Mouse (Mus musculus): ENCODE measurements around the gene 1700020L24Rik. TPM values are rescaled to one million over a fixed set of nuclear protein-coding genes. Genes with fewer than 3 reads are reported as not detected.

1700020L24Rik gene
- polyA plus RNA-seq, 2 experiments: 0.33 to 0.57 TPM

DNA sequence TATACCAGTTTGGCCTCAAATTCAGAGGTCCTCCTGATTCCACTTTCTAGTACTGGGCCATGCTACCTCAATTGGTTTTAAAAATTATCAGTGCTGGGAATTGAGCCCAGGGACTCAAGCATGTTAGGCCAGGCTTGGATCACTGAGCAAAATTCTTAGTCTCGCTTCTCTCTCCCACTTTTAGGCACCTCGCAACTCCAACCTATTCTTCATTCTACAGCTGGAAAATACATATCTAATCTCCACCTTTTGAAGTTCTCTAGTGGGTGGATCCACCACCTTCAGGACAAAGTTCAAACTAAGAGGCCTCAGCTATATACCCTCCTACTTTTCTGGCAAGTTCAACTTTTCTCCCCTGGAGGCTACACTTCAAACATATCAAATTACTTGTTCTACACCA lies 34.3 kb downstream of the 1700020L24Rik start:
- Histone ChIP-seq H3K4me1 (ENCODE audit: control insufficient read depth, insufficient read depth, low read length) (peaks cover 21% of the 10 kb centered on the region), H3K9ac (ENCODE audit: low read depth, low read length, severe bottlenecking) (no peak overlapping the region), H3K27ac (replicated peaks; ENCODE audit: low read depth, low read length) (no peak overlapping the region)

DNA sequence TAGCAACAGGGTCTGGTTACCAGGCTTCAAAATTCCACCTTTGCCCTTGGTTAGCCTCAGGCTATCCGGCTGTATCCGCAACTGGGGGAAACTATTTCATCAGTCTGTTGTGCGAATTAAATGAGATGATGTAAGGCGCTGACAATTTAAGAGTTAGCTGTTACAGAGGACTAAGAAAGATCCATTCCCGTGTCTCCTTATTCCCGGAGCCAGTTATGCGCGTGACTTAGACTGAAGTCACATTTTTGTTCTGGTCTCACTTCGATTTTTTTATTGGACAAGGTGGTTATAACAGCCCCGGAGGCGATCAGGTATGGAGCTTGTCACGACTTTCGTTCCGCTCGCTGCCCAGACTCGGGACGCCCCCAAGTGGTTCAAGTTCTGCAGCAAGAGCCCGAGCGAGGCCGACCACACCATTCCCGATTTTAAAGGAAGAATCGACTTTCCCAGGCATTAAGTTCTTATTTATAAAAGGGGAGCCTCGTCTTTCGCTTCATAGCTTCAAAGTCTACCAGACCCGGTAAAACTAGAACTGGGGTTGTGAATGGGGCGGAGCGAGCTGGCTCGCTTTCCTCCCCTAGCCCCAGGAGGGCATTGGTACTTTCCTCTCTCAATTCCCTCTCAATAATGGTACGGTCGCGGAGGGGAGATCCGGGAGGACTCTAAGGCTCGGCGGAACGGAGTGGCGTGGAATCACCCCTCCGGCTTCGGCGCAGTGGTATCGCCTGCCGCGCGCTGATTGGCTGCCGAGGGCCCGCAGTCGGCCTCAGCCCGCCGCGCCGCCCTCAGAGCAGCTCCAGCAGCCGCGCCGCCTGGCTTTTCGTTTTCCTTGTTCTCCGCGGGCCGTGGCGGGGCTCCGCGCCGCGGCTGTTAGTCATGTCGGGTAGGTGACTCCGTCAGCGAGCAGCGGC lies 35.1 kb downstream of the 1700020L24Rik start, which contains the start of gene Taf15:
Taf15 (plus strand) TSS at position 763 of the 911 bp plus-strand sequence.
- peak; percentile 82; the same call in 1 of the 2 replicates for TF ChIP-seq POLR2A (IDR thresholded peaks at IDR 0.05; ENCODE audit: borderline replicate concordance, extremely low read depth, insufficient read depth, insufficient read length)
- peaks cover 13% of the 10 kb centered on the region for H3K4me1 ChIP-seq (ENCODE audit: control insufficient read depth, insufficient read depth, low read length)
- H3K9me3 ChIP-seq (ENCODE audit: control insufficient read depth, low read length): no peaks in the 10 kb centered on the region
- DNase-seq (ENCODE audit: low spot score) (peak; percentile 97), ATAC-seq (ENCODE audit: low FRiP score, low read depth) (peak; percentile 98)
- 1% methylated on average over 58 of the region's 66 CpGs for WGBS
- no peaks in the 10 kb centered on the region for H3K27me3 ChIP-seq (ENCODE audit: control insufficient read depth, insufficient read depth, low read length)
- H3K4me2 ChIP-seq (replicated peaks; ENCODE audit: low read depth, low read length, severe bottlenecking): peak within 1 kb of the TSS; percentile 80
- peaks cover 4% of the 10 kb centered on the region for H3K36me3 ChIP-seq (ENCODE audit: control insufficient read depth, insufficient read depth, low read length)
- H3K4me3 ChIP-seq (replicated peaks; ENCODE audit: low read length): peak within 1 kb of the TSS; percentile 86
- peak within 1 kb of the TSS; percentile 81 for H3K9ac ChIP-seq (ENCODE audit: low read depth, low read length, severe bottlenecking)
- peak within 1 kb of the TSS; percentile 92 for H3K27ac ChIP-seq (replicated peaks; ENCODE audit: low read depth, low read length)

More for the DNA sequence above, 34.3 kb downstream of the 1700020L24Rik start:
- 68% methylated on average over 2 of the region's 2 CpGs for WGBS
- Histone ChIP-seq H3K9me3 (ENCODE audit: control insufficient read depth, low read length) (no peaks in the 10 kb centered on the region), H3K27me3 (ENCODE audit: control insufficient read depth, insufficient read depth, low read length) (no peaks in the 10 kb centered on the region), H3K36me3 (ENCODE audit: control insufficient read depth, insufficient read depth, low read length) (peaks cover 2% of the 10 kb centered on the region), H3K4me2 (replicated peaks; ENCODE audit: low read depth, low read length, severe bottlenecking) (peak overlapping the region; percentile 60), H3K4me3 (replicated peaks; ENCODE audit: low read length) (peak overlapping the region; percentile 86)
- DNase-seq (ENCODE audit: low spot score): no peak
- no peak for TF ChIP-seq POLR2A (IDR thresholded peaks at IDR 0.05; ENCODE audit: borderline replicate concordance, extremely low read depth, insufficient read depth, insufficient read length)
- no peak for ATAC-seq (ENCODE audit: low FRiP score, low read depth)

DNA sequence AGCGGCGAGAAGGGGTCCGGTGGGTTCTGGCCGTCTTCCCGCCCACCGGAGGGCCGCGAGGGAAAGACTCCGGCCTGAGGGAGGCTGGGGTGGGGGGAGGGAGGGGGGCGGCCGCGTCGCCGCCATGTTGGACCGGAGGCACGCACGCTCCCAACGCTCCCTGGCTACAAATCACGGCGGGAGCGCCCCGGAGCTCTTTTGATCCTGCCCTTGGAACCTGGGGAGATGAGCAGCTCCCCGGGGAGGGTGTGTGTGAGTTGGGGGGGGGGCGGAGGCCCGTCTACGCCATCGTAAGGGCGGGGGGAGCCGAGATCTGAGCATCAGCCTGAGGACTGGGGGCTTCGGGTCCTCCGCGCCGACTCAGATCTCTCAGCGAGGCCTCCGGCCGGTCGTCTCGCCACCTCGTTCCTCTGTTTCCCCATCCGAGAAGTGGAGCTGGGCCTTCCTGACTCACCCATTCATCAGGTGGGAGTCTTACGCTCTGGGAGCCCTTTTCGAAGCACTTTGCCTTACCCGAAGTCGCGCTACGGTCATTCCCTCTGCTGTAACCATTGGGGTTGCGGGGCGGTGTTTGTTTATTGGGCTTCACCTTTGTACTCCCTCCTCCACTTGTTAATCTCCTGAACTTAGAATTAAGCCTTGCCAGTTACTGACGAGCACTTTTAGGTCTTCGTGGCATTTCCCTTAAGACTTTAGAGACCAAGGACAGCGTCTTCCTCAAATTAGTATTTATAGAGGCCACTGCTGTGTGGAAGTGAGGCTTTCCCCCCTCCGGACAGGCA lies 35.9 kb downstream of the 1700020L24Rik start:
- Histone ChIP-seq H3K27me3 (ENCODE audit: control insufficient read depth, insufficient read depth, low read length) (no peaks in the 10 kb centered on the region), H3K9me3 (ENCODE audit: control insufficient read depth, low read length) (no peaks in the 10 kb centered on the region), H3K9ac (ENCODE audit: low read depth, low read length, severe bottlenecking) (peak overlapping the region; percentile 81), H3K36me3 (ENCODE audit: control insufficient read depth, insufficient read depth, low read length) (peaks cover 8% of the 10 kb centered on the region), H3K4me2 (replicated peaks; ENCODE audit: low read depth, low read length, severe bottlenecking) (peak overlapping the region; percentile 80), H3K4me3 (replicated peaks; ENCODE audit: low read length) (peak overlapping the region; percentile 86), H3K27ac (replicated peaks; ENCODE audit: low read depth, low read length) (peak overlapping the region; percentile 92), H3K4me1 (ENCODE audit: control insufficient read depth, insufficient read depth, low read length) (peaks cover 13% of the 10 kb centered on the region)
- under 1% methylated on average over 29 of the region's 52 CpGs for WGBS
- no peak for TF ChIP-seq POLR2A (IDR thresholded peaks at IDR 0.05; ENCODE audit: borderline replicate concordance, extremely low read depth, insufficient read depth, insufficient read length)
- DNase-seq (ENCODE audit: low spot score) (peak; percentile 48), ATAC-seq (ENCODE audit: low FRiP score, low read depth) (peak; percentile 84)

Other genes starting within 250 kb of the 1700020L24Rik start
- gene Slfn3, start 246.3 kb upstream of the 1700020L24Rik start, polyA plus RNA-seq (2012; rRNA removed): 0.64 and 0.87 TPM in 2 replicates
- 0.57 and 0.89 TPM in 2 replicates for gene Slfn3, start 246.3 kb upstream of the 1700020L24Rik start, polyA plus RNA-seq (2014; fragmentation: Nextera tagmentation; extraction: Ambion mirVana)
- gene Slfn14, start 151.0 kb upstream of the 1700020L24Rik start, polyA plus RNA-seq (2012; rRNA removed): 0.06 and 0.09 TPM in 2 replicates
- 0.07 and 0.12 TPM in 2 replicates for gene Slfn14, start 151.0 kb upstream of the 1700020L24Rik start, polyA plus RNA-seq (2014; fragmentation: Nextera tagmentation; extraction: Ambion mirVana)
- 49.6 and 49.7 TPM in 2 replicates for gene Ap2b1, start 138.7 kb upstream of the 1700020L24Rik start, polyA plus RNA-seq (2012; rRNA removed)
- 62.4 and 67.0 TPM in 2 replicates for gene Ap2b1, start 138.7 kb upstream of the 1700020L24Rik start, polyA plus RNA-seq (2014; fragmentation: Nextera tagmentation; extraction: Ambion mirVana)
- 11.5 TPM in 2 replicates for gene Pex12, start 135.1 kb upstream of the 1700020L24Rik start, polyA plus RNA-seq (2012; rRNA removed)
- gene Pex12, start 135.1 kb upstream of the 1700020L24Rik start, polyA plus RNA-seq (2014; fragmentation: Nextera tagmentation; extraction: Ambion mirVana): 14.6 and 15.3 TPM in 2 replicates
- gene Rasl10b, start 28.5 kb upstream of the 1700020L24Rik start, polyA plus RNA-seq (2012; rRNA removed): 8.4 and 12.3 TPM in 2 replicates
- gene Rasl10b, start 28.5 kb upstream of the 1700020L24Rik start, polyA plus RNA-seq (2014; fragmentation: Nextera tagmentation; extraction: Ambion mirVana): 2.2 and 2.4 TPM in 2 replicates
- gene Gas2l2, start 8.2 kb upstream of the 1700020L24Rik start, polyA plus RNA-seq (2012; rRNA removed): 0.03 and 0.04 TPM in 2 replicates
- gene Gas2l2, start 8.2 kb upstream of the 1700020L24Rik start, polyA plus RNA-seq (2014; fragmentation: Nextera tagmentation; extraction: Ambion mirVana): not detected in 2 replicates
- gene Mmp28, start 25.4 kb downstream of the 1700020L24Rik start, polyA plus RNA-seq (2012; rRNA removed): 4.6 and 5.7 TPM in 2 replicates
- gene Mmp28, start 25.4 kb downstream of the 1700020L24Rik start, polyA plus RNA-seq (2014; fragmentation: Nextera tagmentation; extraction: Ambion mirVana): 2.4 and 3.6 TPM in 2 replicates
- gene Taf15, start 35.4 kb downstream of the 1700020L24Rik start, polyA plus RNA-seq (2012; rRNA removed): 60.0 and 103 TPM in 2 replicates
- gene Taf15, start 35.4 kb downstream of the 1700020L24Rik start, polyA plus RNA-seq (2014; fragmentation: Nextera tagmentation; extraction: Ambion mirVana): 8.3 and 10.9 TPM in 2 replicates
- gene Heatr9, start 84.5 kb downstream of the 1700020L24Rik start, polyA plus RNA-seq (2012; rRNA removed): not detected in 2 replicates
- gene Heatr9, start 84.5 kb downstream of the 1700020L24Rik start, polyA plus RNA-seq (2014; fragmentation: Nextera tagmentation; extraction: Ambion mirVana): not detected in 2 replicates
- gene Ccl5, start 92.8 kb downstream of the 1700020L24Rik start, polyA plus RNA-seq (2012; rRNA removed): 0.48 and 0.81 TPM in 2 replicates
- gene Ccl5, start 92.8 kb downstream of the 1700020L24Rik start, polyA plus RNA-seq (2014; fragmentation: Nextera tagmentation; extraction: Ambion mirVana): 0.70 and 0.81 TPM in 2 replicates
- 3.0 and 4.2 TPM in 2 replicates for gene Ccl9, start 141.0 kb downstream of the 1700020L24Rik start, polyA plus RNA-seq (2012; rRNA removed)
- 6.8 and 7.3 TPM in 2 replicates for gene Ccl9, start 141.0 kb downstream of the 1700020L24Rik start, polyA plus RNA-seq (2014; fragmentation: Nextera tagmentation; extraction: Ambion mirVana)
- gene Ccl6, start 155.4 kb downstream of the 1700020L24Rik start, polyA plus RNA-seq (2012; rRNA removed): 1.5 and 2.0 TPM in 2 replicates
- gene Ccl6, start 155.4 kb downstream of the 1700020L24Rik start, polyA plus RNA-seq (2014; fragmentation: Nextera tagmentation; extraction: Ambion mirVana): 5.0 and 6.5 TPM in 2 replicates
- gene Rpl9-ps1, start 207.9 kb downstream of the 1700020L24Rik start, polyA plus RNA-seq (2012; rRNA removed): not detected in 2 replicates
- gene Rpl9-ps1, start 207.9 kb downstream of the 1700020L24Rik start, polyA plus RNA-seq (2014; fragmentation: Nextera tagmentation; extraction: Ambion mirVana): not detected in 2 replicates
- gene Ccl3, start 211.7 kb downstream of the 1700020L24Rik start, polyA plus RNA-seq (2012; rRNA removed): 1.9 and 3.5 TPM in 2 replicates
- 1.4 and 2.3 TPM in 2 replicates for gene Ccl3, start 211.7 kb downstream of the 1700020L24Rik start, polyA plus RNA-seq (2014; fragmentation: Nextera tagmentation; extraction: Ambion mirVana)
- 0.80 and 0.88 TPM in 2 replicates for gene Ccl4, start 224.9 kb downstream of the 1700020L24Rik start, polyA plus RNA-seq (2012; rRNA removed)
- gene Ccl4, start 224.9 kb downstream of the 1700020L24Rik start, polyA plus RNA-seq (2014; fragmentation: Nextera tagmentation; extraction: Ambion mirVana): 1.0 and 1.2 TPM in 2 replicates